Mouse (Mus musculus): Measurements from ENCODE around the gene Kif26b. TPM values are rescaled to one million over a fixed set of nuclear protein-coding genes. Genes with fewer than 3 reads are reported as not detected.

The Kif26b gene
- polyA plus RNA-seq, 1 experiment from 2014 or later: 7.6 TPM

- no peak overlapping the region for H3K4me2 ChIP-seq (replicated peaks; ENCODE audit: low read depth, low read length)
- no peaks in the 10 kb centered on the region for H3K36me3 ChIP-seq (ENCODE audit: control insufficient read depth, insufficient read depth, low read length)
- no peak overlapping the region for H3K4me3 ChIP-seq (ENCODE audit: low read depth, low read length)
- H3K27me3 ChIP-seq (ENCODE audit: control insufficient read depth, insufficient read depth, low read length): no peaks in the 10 kb centered on the region
- no peak overlapping the region for H3K27ac ChIP-seq (ENCODE audit: low read length)
- H3K4me1 ChIP-seq (ENCODE audit: control insufficient read depth, insufficient read depth, low read length): no peaks in the 10 kb centered on the region
- WGBS: 79% methylated on average over 1 of the region's 1 CpGs
- ATAC-seq (ENCODE audit: insufficient number of reproducible peaks, insufficient read depth, low FRiP score, low read depth): no peak
- no peaks in the 10 kb centered on the region for H3K9me3 ChIP-seq (ENCODE audit: control insufficient read depth, low read depth, low read length)
- no peak overlapping the region for H3K9ac ChIP-seq (replicated peaks; ENCODE audit: low read depth, low read length)
Measured at GRCm38 (mm10) chr1:178850569-178850968, 321.6 kb downstream of the Kif26b start.

GRCm38 (mm10) chr1:178854936-178855335, 326.0 kb downstream of the Kif26b start:
- no peak overlapping the region for H3K4me2 ChIP-seq (replicated peaks; ENCODE audit: low read depth, low read length)
- H3K4me3 ChIP-seq (ENCODE audit: low read depth, low read length): no peak overlapping the region
- WGBS: 90% methylated on average over 4 of the region's 4 CpGs
- no peaks in the 10 kb centered on the region for H3K36me3 ChIP-seq (ENCODE audit: control insufficient read depth, insufficient read depth, low read length)
- ATAC-seq (ENCODE audit: insufficient number of reproducible peaks, insufficient read depth, low FRiP score, low read depth): no peak
- no peaks in the 10 kb centered on the region for H3K27me3 ChIP-seq (ENCODE audit: control insufficient read depth, insufficient read depth, low read length)
- H3K9ac ChIP-seq (replicated peaks; ENCODE audit: low read depth, low read length): no peak overlapping the region
- H3K4me1 ChIP-seq (ENCODE audit: control insufficient read depth, insufficient read depth, low read length): no peaks in the 10 kb centered on the region
- H3K9me3 ChIP-seq (ENCODE audit: control insufficient read depth, low read depth, low read length): no peaks in the 10 kb centered on the region
- H3K27ac ChIP-seq (ENCODE audit: low read length): no peak overlapping the region

GRCm38 (mm10) chr1:178855974-178856373, 327.0 kb downstream of the Kif26b start:
- WGBS: 64% methylated on average over 6 of the region's 6 CpGs
- H3K36me3 ChIP-seq (ENCODE audit: control insufficient read depth, insufficient read depth, low read length): no peaks in the 10 kb centered on the region
- no peak for ATAC-seq (ENCODE audit: insufficient number of reproducible peaks, insufficient read depth, low FRiP score, low read depth)
- no peak overlapping the region for H3K4me3 ChIP-seq (ENCODE audit: low read depth, low read length)
- H3K4me2 ChIP-seq (replicated peaks; ENCODE audit: low read depth, low read length): no peak overlapping the region
- H3K9ac ChIP-seq (replicated peaks; ENCODE audit: low read depth, low read length): no peak overlapping the region
- no peaks in the 10 kb centered on the region for H3K9me3 ChIP-seq (ENCODE audit: control insufficient read depth, low read depth, low read length)
- no peak overlapping the region for H3K27ac ChIP-seq (ENCODE audit: low read length)
- peaks cover 7% of the 10 kb centered on the region; the same call in 1 of the 2 replicates for H3K4me1 ChIP-seq (ENCODE audit: control insufficient read depth, insufficient read depth, low read length)
- no peaks in the 10 kb centered on the region for H3K27me3 ChIP-seq (ENCODE audit: control insufficient read depth, insufficient read depth, low read length)

- no peak overlapping the region for H3K4me2 ChIP-seq (replicated peaks; ENCODE audit: low read depth, low read length)
- H3K4me1 ChIP-seq (ENCODE audit: control insufficient read depth, insufficient read depth, low read length): peaks cover 8% of the 10 kb centered on the region; the same call in 1 of the 2 replicates
- H3K27ac ChIP-seq (ENCODE audit: low read length): no peak overlapping the region
- WGBS: 45% methylated on average over 8 of the region's 8 CpGs
- no peaks in the 10 kb centered on the region for H3K9me3 ChIP-seq (ENCODE audit: control insufficient read depth, low read depth, low read length)
- no peak overlapping the region; the same call in 1 of the 2 replicates for H3K9ac ChIP-seq (replicated peaks; ENCODE audit: low read depth, low read length)
- no peaks in the 10 kb centered on the region for H3K36me3 ChIP-seq (ENCODE audit: control insufficient read depth, insufficient read depth, low read length)
- no peak overlapping the region for H3K4me3 ChIP-seq (ENCODE audit: low read depth, low read length)
- peak; percentile 28; the same call in 1 of the 2 replicates for ATAC-seq (ENCODE audit: insufficient number of reproducible peaks, insufficient read depth, low FRiP score, low read depth)
- no peaks in the 10 kb centered on the region for H3K27me3 ChIP-seq (ENCODE audit: control insufficient read depth, insufficient read depth, low read length)
Measured at GRCm38 (mm10) chr1:178860671-178861391, 331.9 kb downstream of the Kif26b start.

- Histone ChIP-seq H3K27ac (ENCODE audit: low read length) (no peak overlapping the region), H3K4me2 (replicated peaks; ENCODE audit: low read depth, low read length) (no peak overlapping the region), H3K9me3 (ENCODE audit: control insufficient read depth, low read depth, low read length) (no peaks in the 10 kb centered on the region), H3K27me3 (ENCODE audit: control insufficient read depth, insufficient read depth, low read length) (no peaks in the 10 kb centered on the region), H3K4me3 (ENCODE audit: low read depth, low read length) (no peak overlapping the region), H3K36me3 (ENCODE audit: control insufficient read depth, insufficient read depth, low read length) (no peaks in the 10 kb centered on the region), H3K9ac (replicated peaks; ENCODE audit: low read depth, low read length) (no peak overlapping the region), H3K4me1 (ENCODE audit: control insufficient read depth, insufficient read depth, low read length) (peaks cover 8% of the 10 kb centered on the region; the same call in 1 of the 2 replicates)
- no peak for ATAC-seq (ENCODE audit: insufficient number of reproducible peaks, insufficient read depth, low FRiP score, low read depth)
- WGBS: 80% methylated on average over 8 of the region's 8 CpGs
Measured at GRCm38 (mm10) chr1:178861392-178861762, 332.5 kb downstream of the Kif26b start.

GRCm38 (mm10) chr1:178863756-178864155, 334.8 kb downstream of the Kif26b start:
- no peak overlapping the region for H3K27ac ChIP-seq (ENCODE audit: low read length)
- H3K4me1 ChIP-seq (ENCODE audit: control insufficient read depth, insufficient read depth, low read length): peaks cover 8% of the 10 kb centered on the region; the same call in 1 of the 2 replicates
- H3K4me3 ChIP-seq (ENCODE audit: low read depth, low read length): no peak overlapping the region
- H3K9ac ChIP-seq (replicated peaks; ENCODE audit: low read depth, low read length): no peak overlapping the region
- ATAC-seq (ENCODE audit: insufficient number of reproducible peaks, insufficient read depth, low FRiP score, low read depth): no peak
- no peaks in the 10 kb centered on the region for H3K27me3 ChIP-seq (ENCODE audit: control insufficient read depth, insufficient read depth, low read length)
- no peaks in the 10 kb centered on the region for H3K36me3 ChIP-seq (ENCODE audit: control insufficient read depth, insufficient read depth, low read length)
- no peaks in the 10 kb centered on the region for H3K9me3 ChIP-seq (ENCODE audit: control insufficient read depth, low read depth, low read length)
- H3K4me2 ChIP-seq (replicated peaks; ENCODE audit: low read depth, low read length): no peak overlapping the region
- WGBS: 83% methylated on average over 6 of the region's 6 CpGs

- no peak overlapping the region for H3K27ac ChIP-seq (ENCODE audit: low read length)
- H3K9me3 ChIP-seq (ENCODE audit: control insufficient read depth, low read depth, low read length): no peaks in the 10 kb centered on the region
- H3K4me2 ChIP-seq (replicated peaks; ENCODE audit: low read depth, low read length): no peak overlapping the region
- H3K4me3 ChIP-seq (ENCODE audit: low read depth, low read length): no peak overlapping the region
- H3K9ac ChIP-seq (replicated peaks; ENCODE audit: low read depth, low read length): no peak overlapping the region
- no peaks in the 10 kb centered on the region for H3K27me3 ChIP-seq (ENCODE audit: control insufficient read depth, insufficient read depth, low read length)
- WGBS: 88% methylated on average over 4 of the region's 4 CpGs
- H3K4me1 ChIP-seq (ENCODE audit: control insufficient read depth, insufficient read depth, low read length): peaks cover 8% of the 10 kb centered on the region; the same call in 1 of the 2 replicates
- no peak for ATAC-seq (ENCODE audit: insufficient number of reproducible peaks, insufficient read depth, low FRiP score, low read depth)
- no peaks in the 10 kb centered on the region for H3K36me3 ChIP-seq (ENCODE audit: control insufficient read depth, insufficient read depth, low read length)
Measured at GRCm38 (mm10) chr1:178864297-178864696, 335.4 kb downstream of the Kif26b start.

- Histone ChIP-seq H3K4me3 (ENCODE audit: low read depth, low read length) (no peak overlapping the region), H3K9ac (replicated peaks; ENCODE audit: low read depth, low read length) (no peak overlapping the region), H3K4me1 (ENCODE audit: control insufficient read depth, insufficient read depth, low read length) (peaks cover 9% of the 10 kb centered on the region; the same call in 1 of the 2 replicates), H3K4me2 (replicated peaks; ENCODE audit: low read depth, low read length) (no peak overlapping the region), H3K9me3 (ENCODE audit: control insufficient read depth, low read depth, low read length) (no peaks in the 10 kb centered on the region), H3K27ac (ENCODE audit: low read length) (no peak overlapping the region), H3K27me3 (ENCODE audit: control insufficient read depth, insufficient read depth, low read length) (no peaks in the 10 kb centered on the region), H3K36me3 (ENCODE audit: control insufficient read depth, insufficient read depth, low read length) (no peaks in the 10 kb centered on the region)
- WGBS: 89% methylated on average over 4 of the region's 4 CpGs
- ATAC-seq (ENCODE audit: insufficient number of reproducible peaks, insufficient read depth, low FRiP score, low read depth): no peak
Measured at GRCm38 (mm10) chr1:178866757-178867156, 337.8 kb downstream of the Kif26b start.

Measured in stomach, embryonic 14.5 days (tissue).